In genomic region chr3:96593374-96593773, GRCm38 (mm10) we compare ENCODE assay signal across 8 mouse cellular contexts. TPM values are rescaled to one million over a fixed set of nuclear protein-coding genes. Genes with fewer than 3 reads are reported as not detected.
DNase-seq lines count a peak whose midpoint lies in the region; ATAC-seq and TF ChIP-seq lines count a peak whose summit lies in the region.

No protein-coding gene starts in this region.

- peak overlapping the region; percentile 68 for H3K27ac ChIP-seq in intestine, postnatal 0 days (ENCODE audit: low read depth, low read length)

- H3K4me2 ChIP-seq in intestine, postnatal 0 days (replicated peaks; ENCODE audit: low read depth), result peak overlapping the region; percentile 83

- TF ChIP-seq CTCF in E14TG2a.4 (conservative IDR thresholded peaks at IDR 0.05; ENCODE audit: low read length), result no peak
- no peak for TF ChIP-seq CTCF in intestine, postnatal 0 days (IDR thresholded peaks at IDR 0.05; ENCODE audit: low read depth)

- peak; percentile 32 for ATAC-seq in erythroid progenitor cell, adult 5-6 weeks (replicated peaks; ENCODE audit: low FRiP score, poor library complexity, severe bottlenecking)
- ATAC-seq in intestine, postnatal 0 days, result no peak
- ATAC-seq in inflammation-experienced regulatory T-cells, adult 6 months, result no peak

- 1% methylated on average over 10 of the region's 10 CpGs for WGBS in intestine, postnatal 0 days

- H3K27me3 ChIP-seq in E14TG2a.4 (ENCODE audit: insufficient read depth, low read length), result peaks cover 30% of the 10 kb centered on the region
- peaks cover 25% of the 10 kb centered on the region for H3K27me3 ChIP-seq in intestine, postnatal 0 days (replicated peaks; ENCODE audit: control insufficient read depth, insufficient read depth, low read length)

- peak overlapping the region; percentile 86 for H3K4me3 ChIP-seq in E14TG2a.4 (replicated peaks; ENCODE audit: low read length)
- H3K4me3 ChIP-seq in intestine, postnatal 0 days (ENCODE audit: low read depth, low read length), result peak overlapping the region; percentile 75

- H3K4me1 ChIP-seq in E14TG2a.4 (replicated peaks; ENCODE audit: low read depth, low read length), result peaks cover 81% of the 10 kb centered on the region
- H3K4me1 ChIP-seq in intestine, postnatal 0 days (replicated peaks; ENCODE audit: control insufficient read depth, insufficient read depth, low read length), result peaks cover 12% of the 10 kb centered on the region; the same call in 1 of the 2 replicates

- peaks cover 8% of the 10 kb centered on the region for H3K36me3 ChIP-seq in E14TG2a.4 (ENCODE audit: insufficient read depth, low read length)
- H3K36me3 ChIP-seq in intestine, postnatal 0 days (ENCODE audit: control insufficient read depth, insufficient read depth), result no peaks in the 10 kb centered on the region

- peak; percentile 58 for DNase-seq in 3T3-L1 (ENCODE audit: low read depth, low spot score)
- DNase-seq in lung, postnatal 25 days (ENCODE audit: low spot score), result peak; percentile 65
- DNase-seq in urinary bladder, postnatal 14 days (ENCODE audit: low spot score), result no peak
- DNase-seq in gastrocnemius, postnatal 4 days (ENCODE audit: low spot score in 2 of 2), result no peak

- H3K9ac ChIP-seq in intestine, postnatal 0 days (ENCODE audit: low read depth, low read length), result peak overlapping the region; percentile 75

- no peaks in the 10 kb centered on the region for H3K9me3 ChIP-seq in E14TG2a.4 (ENCODE audit: low read length)
- no peaks in the 10 kb centered on the region for H3K9me3 ChIP-seq in intestine, postnatal 0 days (ENCODE audit: control insufficient read depth)

RNA-seq across cellular contexts. Expression of gene Polr3gl, which starts 0.6 kb away (rescaled TPM):
- total RNA-seq in erythroid progenitor cell, adult 5-6 weeks (2015; ENCODE audit: low replicate concordance), result 29.2 and 32.7 TPM in 2 replicates
- 20.9 and 63.7 TPM in 2 replicates for total RNA-seq in erythroid progenitor cell, adult 5-6 weeks (2017; ENCODE audit: low replicate concordance)
- polyA plus RNA-seq in intestine, postnatal 0 days (2015; fragmentation: Nextera tagmentation; extraction: Ambion mirVana), result 16.4 and 18.7 TPM in 2 replicates
- 10 to 100 TPM; 32.4 to 34.2 TPM for total RNA-seq in gastrocnemius, postnatal 4 days (2021)
- polyA plus RNA-seq in inflammation-experienced regulatory T-cells, adult 6 months (2017; shearing (Covaris generic)), result 10 to 100 TPM; 26.9 to 48.9 (median 33.8) TPM

RNA-seq across cellular contexts. Expression of gene Ankrd34a, which starts 3.1 kb away (rescaled TPM):
- total RNA-seq in erythroid progenitor cell, adult 5-6 weeks (2015; ENCODE audit: low replicate concordance), result not detected in 2 replicates
- total RNA-seq in erythroid progenitor cell, adult 5-6 weeks (2017; ENCODE audit: low replicate concordance), result not detected in 2 replicates
- polyA plus RNA-seq in intestine, postnatal 0 days (2015; fragmentation: Nextera tagmentation; extraction: Ambion mirVana), result 0.92 and 1.3 TPM in 2 replicates
- total RNA-seq in gastrocnemius, postnatal 4 days (2021), result 1 to 10 TPM; 1.9 TPM
- polyA plus RNA-seq in inflammation-experienced regulatory T-cells, adult 6 months (2017; shearing (Covaris generic)), result under 1 TPM in 1 of 3 experiments, not detected in 2; 0.17 TPM

RNA-seq across cellular contexts. Expression of gene Lix1l, which starts 7.6 kb away (rescaled TPM):
- total RNA-seq in erythroid progenitor cell, adult 5-6 weeks (2015; ENCODE audit: low replicate concordance), result not detected in 2 replicates
- total RNA-seq in erythroid progenitor cell, adult 5-6 weeks (2017; ENCODE audit: low replicate concordance), result 0.13 TPM in 1 of 2 replicates, not detected in the other
- polyA plus RNA-seq in intestine, postnatal 0 days (2015; fragmentation: Nextera tagmentation; extraction: Ambion mirVana), result 2.2 and 2.4 TPM in 2 replicates
- total RNA-seq in gastrocnemius, postnatal 4 days (2021), result 10 to 100 TPM; 41.8 to 42.9 TPM
- polyA plus RNA-seq in inflammation-experienced regulatory T-cells, adult 6 months (2017; shearing (Covaris generic)), result under 1 TPM; 0.34 to 0.61 (median 0.43) TPM

RNA-seq across cellular contexts. Expression of gene Gm16253, which starts 16.6 kb away (rescaled TPM):
- total RNA-seq in erythroid progenitor cell, adult 5-6 weeks (2015; ENCODE audit: low replicate concordance), result not detected in 2 replicates
- not detected in 2 replicates for total RNA-seq in erythroid progenitor cell, adult 5-6 weeks (2017; ENCODE audit: low replicate concordance)
- 0.31 and 0.41 TPM in 2 replicates for polyA plus RNA-seq in intestine, postnatal 0 days (2015; fragmentation: Nextera tagmentation; extraction: Ambion mirVana)
- total RNA-seq in gastrocnemius, postnatal 4 days (2021), result 1 to 10 TPM; 1.5 TPM
- 1 to 10 TPM in 1 of 3 experiments, not detected in 2; 2.1 TPM for polyA plus RNA-seq in inflammation-experienced regulatory T-cells, adult 6 months (2017; shearing (Covaris generic))

RNA-seq across cellular contexts. Expression of gene Txnip, which starts 35.6 kb away (rescaled TPM):
- 99.5 and 157 TPM in 2 replicates for total RNA-seq in erythroid progenitor cell, adult 5-6 weeks (2015; ENCODE audit: low replicate concordance)
- 59.8 and 70.0 TPM in 2 replicates for total RNA-seq in erythroid progenitor cell, adult 5-6 weeks (2017; ENCODE audit: low replicate concordance)
- 244 and 254 TPM in 2 replicates for polyA plus RNA-seq in intestine, postnatal 0 days (2015; fragmentation: Nextera tagmentation; extraction: Ambion mirVana)
- 100 to 1,000 TPM; 318 to 360 TPM for total RNA-seq in gastrocnemius, postnatal 4 days (2021)
- polyA plus RNA-seq in inflammation-experienced regulatory T-cells, adult 6 months (2017; shearing (Covaris generic)), result 100 to 1,000 TPM; 160 to 366 (median 354) TPM

Comparison
In these comparisons a context has a peak if more than half of its experiments do, and no peak if none do; other contexts are left out.
1. DNase-seq: peak in 3T3-L1 (single experiment) and lung, postnatal 25 days (single experiment); none in urinary bladder, postnatal 14 days (single experiment) and gastrocnemius, postnatal 4 days (0 of 2).
2. RNA of gene Lix1l, which starts 7.6 kb away (total RNA-seq): 41.8 to 42.9 TPM in gastrocnemius, postnatal 4 days; 0.13 TPM in erythroid progenitor cell, adult 5-6 weeks; every median in the first group is over 10 times any median in the second.